Mouse (Mus musculus) neural tube, embryonic 12.5 days (tissue): Measurements from ENCODE around the gene Pdxdc1. TPM values are rescaled to one million over a fixed set of nuclear protein-coding genes. Genes with fewer than 3 reads are reported as not detected.
"Not testable (repeated sequence)": the region's sequence is repeated elsewhere in the genome, so short reads cannot be mapped to it uniquely, and the experiment has no call there.

Source experiments
- ATAC-seq: fragments of 200-750 bp; cut with Nextera tagmentation; 2 replicates; pipeline ENCODE4 v1.8.0; 2017; ENCODE audit warnings: low read depth, mild to moderate bottlenecking, moderate TSS enrichment, moderate library complexity; ENCODE audit not compliant: low FRiP score
- H3K27ac ChIP-seq: fragments of 300-500 bp; sonication (generic); 2 replicates; pipeline ENCODE4 v1.5.1; 2016
- H3K27me3 ChIP-seq: fragments of 300-500 bp; sonication (generic); replicated peaks from 2 replicates; pipeline ENCODE4 v1.6.1; 2016; ENCODE audit warnings: mild to moderate bottlenecking
- H3K36me3 ChIP-seq: fragments of 300-500 bp; sonication (generic); 2 replicates; pipeline ENCODE4 v1.6.1; 2016; ENCODE audit warnings: mild to moderate bottlenecking
- H3K4me1 ChIP-seq: fragments of 300-500 bp; sonication (generic); 2 replicates; pipeline ENCODE4 v1.6.1; 2016
- H3K4me2 ChIP-seq: fragments of 300-500 bp; sonication (generic); replicated peaks from 2 replicates; pipeline ENCODE4 v1.6.1; 2016; ENCODE audit warnings: mild to moderate bottlenecking
- H3K4me3 ChIP-seq: fragments of 300-500 bp; sonication (generic); 2 replicates; pipeline ENCODE4 v1.5.1; 2016
- H3K9ac ChIP-seq: fragments of 300-500 bp; sonication (generic); 2 replicates; pipeline ENCODE4 v1.6.1; 2016; ENCODE audit warnings: mild to moderate bottlenecking
- H3K9me3 ChIP-seq: fragments of 300-500 bp; sonication (generic); 2 replicates; pipeline ENCODE4 v1.6.1; 2016; ENCODE audit warnings: mild to moderate bottlenecking
- WGBS: fragments of 180-500 bp; shearing (Covaris S2); methylation state at CpG from one replicate; pipeline ENCODE4 v1.1.7; 2016; 5-methylcytosine and 5-hydroxymethylcytosine counted together
- microRNA-seq: library from miRNA; unstranded; fragments of <30 nt; microRNA quantifications from one replicate; pipeline ENCODE4, GENCODE M21; 2017
- polyA plus RNA-seq: library from polyadenylated mRNA; unstranded; fragments of >200 nt; fragmentation: Nextera tagmentation; extraction: Ambion mirVana; gene quantifications from 2 replicates; pipeline ENCODE4 v1.2.1, GENCODE M21; 2016

The Pdxdc1 gene
- polyA plus RNA-seq, 1 experiment from 2014 or later, result 74.3 TPM

DNA sequence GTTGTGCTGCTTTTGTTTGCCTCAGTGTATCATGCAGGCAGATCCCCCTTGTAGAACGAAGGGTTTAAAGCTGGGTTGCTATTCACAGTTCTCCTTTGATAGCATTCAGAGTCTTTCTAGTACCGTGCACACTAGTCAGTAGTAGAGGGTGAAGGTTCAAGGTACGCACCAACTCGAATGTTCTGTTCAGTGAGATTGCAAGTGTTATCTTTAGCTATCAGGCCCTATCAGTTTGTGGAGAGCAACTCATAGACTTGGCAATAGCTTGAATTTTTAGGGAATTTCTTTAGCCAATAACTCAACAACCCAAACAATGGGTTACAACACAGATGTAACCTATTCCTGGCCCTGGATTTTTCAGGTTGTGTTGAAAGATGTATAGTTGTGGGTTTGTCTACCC lies 101.7 kb downstream of the Pdxdc1 start:
- Histone ChIP-seq H3K4me2 (no peak overlapping the region), H3K27me3 (no peaks in the 10 kb centered on the region), H3K36me3 (peaks cover 85% of the 10 kb centered on the region), H3K9me3 (no peaks in the 10 kb centered on the region), H3K27ac (no peak overlapping the region), H3K9ac (no peak overlapping the region), H3K4me1 (no peaks in the 10 kb centered on the region), H3K4me3 (no peak overlapping the region)
- ATAC-seq, result no peak
- WGBS, result 96% methylated on average over 4 of the region's 4 CpGs

DNA sequence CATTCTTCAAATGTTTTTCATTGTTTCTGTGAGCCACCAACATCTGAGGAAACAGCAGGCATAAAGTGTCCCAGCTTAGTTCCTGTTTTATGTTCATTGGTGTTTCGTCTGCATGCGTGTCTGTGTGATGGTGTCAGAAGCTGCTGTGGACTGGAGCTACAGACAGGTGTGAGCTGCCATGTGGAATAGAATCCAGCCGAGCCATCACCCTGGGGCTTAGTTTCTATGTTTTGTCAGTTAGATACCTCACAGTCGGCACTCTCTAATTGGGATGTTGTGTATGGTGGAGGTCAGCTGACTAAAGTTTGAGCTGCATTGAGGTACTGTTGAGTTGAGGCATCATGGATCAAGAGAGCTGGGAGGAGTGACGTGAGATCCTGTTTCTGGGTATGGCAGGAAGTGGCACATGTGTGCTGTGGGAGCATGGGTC lies 106.2 kb downstream of the Pdxdc1 start:
- Histone ChIP-seq H3K27ac (no peak overlapping the region), H3K9me3 (no peaks in the 10 kb centered on the region), H3K4me2 (no peak overlapping the region), H3K4me1 (no peaks in the 10 kb centered on the region), H3K4me3 (no peak overlapping the region), H3K36me3 (peaks cover 91% of the 10 kb centered on the region), H3K27me3 (no peaks in the 10 kb centered on the region), H3K9ac (no peak overlapping the region)
- WGBS, result 91% methylated on average over 5 of the region's 5 CpGs
- ATAC-seq, result no peak

DNA sequence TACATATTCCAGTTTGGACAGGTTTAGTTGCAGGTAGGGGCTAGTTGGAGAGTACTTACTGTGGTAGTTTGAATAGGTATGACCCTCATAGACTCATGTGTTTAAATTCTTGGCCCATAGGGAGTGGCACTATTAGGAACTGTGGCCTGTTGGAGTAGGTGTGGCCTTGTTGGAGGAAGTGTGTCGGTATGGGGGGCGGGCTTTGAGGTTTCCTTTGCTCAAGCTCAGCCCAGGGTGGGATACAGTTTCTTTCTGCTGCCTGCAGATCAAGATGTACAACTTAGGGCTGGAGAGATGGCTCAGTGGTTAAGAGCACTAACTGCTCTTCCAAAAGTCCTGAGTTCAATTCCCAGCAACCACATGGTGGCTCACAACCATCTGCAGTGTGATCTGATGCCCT lies 109.5 kb downstream of the Pdxdc1 start:
- 92% methylated on average over 2 of the region's 2 CpGs for WGBS
- H3K27ac ChIP-seq, H3K9ac ChIP-seq, H3K27me3 ChIP-seq, ATAC-seq, H3K4me3 ChIP-seq, H3K9me3 ChIP-seq, H3K4me1 ChIP-seq, H3K4me2 ChIP-seq: not testable (repeated sequence)
- H3K36me3 ChIP-seq, result peaks cover 88% of the 10 kb centered on the region

DNA sequence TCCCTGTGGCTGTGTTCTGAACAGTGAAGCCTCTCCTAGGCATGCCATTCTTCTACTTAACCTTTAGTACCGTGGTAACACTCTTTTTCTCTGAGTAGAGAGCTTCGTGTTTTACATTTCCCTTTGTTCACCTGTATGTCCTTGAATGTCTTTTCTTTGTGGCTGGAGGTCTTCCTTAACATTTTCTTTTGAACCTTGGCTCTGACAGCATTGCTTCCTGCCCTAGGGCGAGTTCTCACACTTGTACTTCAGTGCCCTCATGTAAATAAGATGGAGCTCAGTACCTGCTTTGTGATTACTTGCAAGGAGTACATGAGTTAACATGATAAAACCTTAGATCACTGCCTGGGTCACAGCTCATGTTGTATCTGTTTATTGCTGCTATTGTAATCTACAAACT lies 117.0 kb downstream of the Pdxdc1 start:
- peaks cover 69% of the 10 kb centered on the region for H3K36me3 ChIP-seq

More for the DNA sequence above, 117.0 kb downstream of the Pdxdc1 start:
- WGBS, result 83% methylated on average over 3 of the region's 3 CpGs
- no peaks in the 10 kb centered on the region for H3K9me3 ChIP-seq
- peaks cover 12% of the 10 kb centered on the region; the same call in 1 of the 2 replicates for H3K4me1 ChIP-seq
- H3K9ac ChIP-seq, result no peak overlapping the region
- H3K27ac ChIP-seq, result no peak overlapping the region
- H3K4me2 ChIP-seq, result no peak overlapping the region
- no peaks in the 10 kb centered on the region for H3K27me3 ChIP-seq
- no peak overlapping the region for H3K4me3 ChIP-seq
- ATAC-seq, result no peak

Small RNAs within 50 kb of the gene (microRNA-seq; reads per million reads assigned to microRNA genes)
- gene Gm27734, result not detected

Other genes starting within 250 kb of the Pdxdc1 start
- 37.8 and 41.9 TPM in 2 replicates for gene Parn, start 235.0 kb downstream of the Pdxdc1 start, polyA plus RNA-seq
- 44.9 and 50.5 TPM in 2 replicates for gene Bfar, start 231.3 kb downstream of the Pdxdc1 start, polyA plus RNA-seq
- gene 3110001I22Rik, start 231.2 kb downstream of the Pdxdc1 start, polyA plus RNA-seq, result 8.2 and 9.0 TPM in 2 replicates
- gene Pla2g10, start 172.1 kb downstream of the Pdxdc1 start, polyA plus RNA-seq, result 0.27 TPM in 1 of 2 replicates, not detected in the other
- 139 and 140 TPM in 2 replicates for gene Rrn3, start 122.4 kb downstream of the Pdxdc1 start, polyA plus RNA-seq
- 176 and 190 TPM in 2 replicates for gene Ntan1, start 84.3 kb downstream of the Pdxdc1 start, polyA plus RNA-seq
- gene Mpv17l, start within 50 bp of the Pdxdc1 start, polyA plus RNA-seq, result 7.7 and 7.8 TPM in 2 replicates
- 55.0 and 62.3 TPM in 2 replicates for gene 2900011O08Rik, start 83.5 kb upstream of the Pdxdc1 start, polyA plus RNA-seq
- 0.77 and 1.1 TPM in 2 replicates for gene Ifitm7, start 83.8 kb upstream of the Pdxdc1 start, polyA plus RNA-seq